Mouse (Mus musculus) urinary bladder, postnatal 4 days (tissue): ENCODE results near the gene Zfp280d.
"Not testable (repeated sequence)": the region's sequence is repeated elsewhere in the genome, so short reads cannot be mapped to it uniquely, and the experiment has no call there.

Experiments
- DNase-seq, 2 experiments: peaks; one replicate each; pipeline ENCODE4 v3.0.0; 2021 to 2022; ENCODE audit warnings: low spot score in 2 of 2

Zfp280d gene

GRCm38 (mm10) chr9:72374074-72374473 lies 99.4 kb downstream of the Zfp280d start:
- DNase-seq = no peak

- no peak for DNase-seq
These were observed 100.3 kb downstream of the Zfp280d start for GRCm38 (mm10) chr9:72374996-72375395.

GRCm38 (mm10) chr9:72375639-72376038 lies 101.0 kb downstream of the Zfp280d start:
- DNase-seq = no peak

GRCm38 (mm10) chr9:72385786-72386185 lies 111.1 kb downstream of the Zfp280d start:
- DNase-seq = no peak

- no peak for DNase-seq
These were observed 114.3 kb downstream of the Zfp280d start for GRCm38 (mm10) chr9:72388934-72389333.

- no peak for DNase-seq
These were observed 114.9 kb downstream of the Zfp280d start for GRCm38 (mm10) chr9:72389431-72390002.

GRCm38 (mm10) chr9:72390321-72391077 lies 115.8 kb downstream of the Zfp280d start:
- no peak for DNase-seq

- no peak for DNase-seq
These were observed 118.0 kb downstream of the Zfp280d start for GRCm38 (mm10) chr9:72392686-72393085.

GRCm38 (mm10) chr9:72393238-72393637 lies 118.6 kb downstream of the Zfp280d start:
- DNase-seq = no peak

- DNase-seq = no peak
These were observed 119.2 kb downstream of the Zfp280d start for GRCm38 (mm10) chr9:72393869-72394341.

GRCm38 (mm10) chr9:72400121-72400520 lies 125.5 kb downstream of the Zfp280d start:
- no peak for DNase-seq

- DNase-seq = not testable (repeated sequence)
These were observed 127.1 kb downstream of the Zfp280d start for GRCm38 (mm10) chr9:72401769-72402168.

- no peak for DNase-seq
These were observed 128.8 kb downstream of the Zfp280d start for GRCm38 (mm10) chr9:72403421-72403820.

- DNase-seq = no peak
These were observed 129.8 kb downstream of the Zfp280d start for GRCm38 (mm10) chr9:72404446-72404845.

- no peak for DNase-seq
These were observed 130.3 kb downstream of the Zfp280d start for GRCm38 (mm10) chr9:72404934-72405333.

GRCm38 (mm10) chr9:72405882-72406638 lies 131.4 kb downstream of the Zfp280d start:
- DNase-seq = no peak

- peak; percentile 42 to 81 for DNase-seq
These were observed 133.5 kb downstream of the Zfp280d start for GRCm38 (mm10) chr9:72408131-72408586.

GRCm38 (mm10) chr9:72409381-72410225 lies 134.9 kb downstream of the Zfp280d start:
- DNase-seq = no peak

GRCm38 (mm10) chr9:72411746-72412145 lies 137.1 kb downstream of the Zfp280d start:
- DNase-seq = no peak
